Mouse (Mus musculus): ENCODE results near the gene Clip1. TPM values are rescaled to one million over a fixed set of nuclear protein-coding genes. Genes with fewer than 3 reads are reported as not detected.

Gene Clip1
- polyA plus RNA-seq, 1 experiment from 2014 or later, result 48.7 TPM

DNA sequence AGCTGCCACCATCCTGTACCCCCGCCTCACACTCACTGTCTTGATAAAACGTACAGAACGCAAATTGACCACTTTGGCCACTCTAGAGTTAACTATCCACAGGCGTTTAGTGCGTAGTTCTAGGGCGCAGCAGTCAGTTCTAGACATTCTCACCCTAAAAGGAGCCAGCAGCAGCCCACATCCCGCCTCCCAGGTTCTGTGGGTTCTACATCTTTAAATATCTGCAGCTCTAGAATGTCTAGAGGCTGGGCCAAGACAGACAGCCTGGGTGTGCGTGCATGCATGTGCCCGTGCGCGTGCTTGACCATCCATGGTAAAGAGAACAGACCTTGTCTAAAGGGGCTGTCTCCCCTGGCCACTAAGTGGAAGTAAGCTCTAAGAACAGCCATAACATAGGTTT lies 123.3 kb downstream of the Clip1 start:
- peaks cover 94% of the 10 kb centered on the region for H3K36me3 ChIP-seq
- no peaks in the 10 kb centered on the region for H3K27me3 ChIP-seq (ENCODE audit: low read depth, poor library complexity, severe bottlenecking)
- no peak overlapping the region for H3K27ac ChIP-seq
- DNase-seq (ENCODE audit: low spot score), result no peak
- H3K9me3 ChIP-seq (replicated peaks), result no peaks in the 10 kb centered on the region
- no peaks in the 10 kb centered on the region for H3K4me1 ChIP-seq
- H3K4me3 ChIP-seq, result no peak overlapping the region
- WGBS, result 95% methylated on average over 11 of the region's 11 CpGs

DNA sequence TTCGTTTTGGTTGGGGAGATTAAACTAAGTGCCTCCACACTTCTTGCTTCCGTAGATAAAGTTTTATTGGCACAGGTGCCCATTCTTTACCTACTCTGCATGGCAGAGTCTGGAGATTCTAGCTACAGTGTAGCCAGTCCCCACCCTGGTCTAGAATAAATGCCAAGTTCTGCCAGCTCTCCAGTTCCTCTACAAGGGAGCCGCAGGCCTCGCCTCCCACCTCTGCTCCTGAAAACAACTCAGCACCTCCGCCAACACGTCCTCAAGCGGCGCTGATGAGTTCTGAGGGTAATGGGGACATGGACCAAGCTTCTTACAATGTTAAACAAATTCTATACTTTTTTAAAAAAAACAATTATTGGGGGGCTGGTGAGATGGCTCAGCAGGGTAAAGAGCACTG lies 124.8 kb downstream of the Clip1 start:
- Histone ChIP-seq H3K36me3 (peaks cover 91% of the 10 kb centered on the region), H3K4me3 (no peak overlapping the region), H3K27ac (no peak overlapping the region), H3K9me3 (replicated peaks) (no peaks in the 10 kb centered on the region), H3K27me3 (ENCODE audit: low read depth, poor library complexity, severe bottlenecking) (no peaks in the 10 kb centered on the region), H3K4me1 (no peaks in the 10 kb centered on the region)
- DNase-seq (ENCODE audit: low spot score), result no peak
- 92% methylated on average over 8 of the region's 8 CpGs for WGBS

DNA sequence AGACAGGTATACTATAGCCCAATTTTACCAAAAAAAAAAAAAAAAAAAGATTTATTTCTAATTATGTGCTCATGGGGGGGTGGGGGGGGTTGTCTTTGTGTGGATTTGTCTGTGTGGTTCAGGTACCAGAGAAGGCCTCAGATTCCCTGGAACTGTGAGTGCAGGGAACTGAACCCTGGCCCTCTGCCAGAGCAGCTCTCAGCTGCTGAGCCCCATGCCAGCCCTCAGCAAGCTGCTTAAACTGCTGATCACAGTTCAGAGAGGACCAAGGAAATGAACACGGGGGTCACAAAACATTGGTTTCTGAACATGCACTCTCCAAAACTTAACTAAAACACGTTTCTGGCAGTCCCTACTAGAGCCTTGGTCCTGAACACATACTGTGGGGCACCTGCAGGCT lies 128.0 kb downstream of the Clip1 start:
- H3K27me3 ChIP-seq (ENCODE audit: low read depth, poor library complexity, severe bottlenecking), result no peaks in the 10 kb centered on the region
- no peak overlapping the region for H3K27ac ChIP-seq
- no peaks in the 10 kb centered on the region for H3K9me3 ChIP-seq (replicated peaks)
- H3K36me3 ChIP-seq, result peaks cover 64% of the 10 kb centered on the region
- DNase-seq (ENCODE audit: low spot score), result no peak
- WGBS, result 82% methylated on average over 2 of the region's 2 CpGs
- H3K4me3 ChIP-seq, result no peak overlapping the region
- no peaks in the 10 kb centered on the region for H3K4me1 ChIP-seq

DNA sequence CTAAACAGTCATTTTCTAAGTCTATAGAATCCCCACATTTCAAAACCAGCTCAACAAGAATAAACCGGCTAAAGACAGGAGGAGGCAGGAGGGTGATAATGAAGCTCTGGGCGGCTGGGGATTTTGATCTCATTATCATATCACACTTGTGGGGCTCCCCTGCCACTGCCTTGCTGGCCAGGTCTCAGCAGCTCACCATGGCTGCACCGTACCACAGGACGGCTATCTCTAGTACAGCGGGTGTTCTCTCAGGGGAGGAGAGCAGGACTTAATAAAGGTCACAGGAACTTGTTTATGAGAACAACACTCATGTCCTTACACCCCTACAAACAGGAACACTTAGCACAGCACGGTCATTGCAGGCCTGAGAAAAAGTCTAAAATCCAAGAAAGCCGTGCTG lies 128.7 kb downstream of the Clip1 start:
- DNase-seq (ENCODE audit: low spot score), result no peak
- Histone ChIP-seq H3K4me1 (no peaks in the 10 kb centered on the region), H3K9me3 (replicated peaks) (no peaks in the 10 kb centered on the region), H3K27me3 (ENCODE audit: low read depth, poor library complexity, severe bottlenecking) (no peaks in the 10 kb centered on the region), H3K27ac (no peak overlapping the region), H3K4me3 (no peak overlapping the region), H3K36me3 (peaks cover 57% of the 10 kb centered on the region)
- 93% methylated on average over 7 of the region's 7 CpGs for WGBS

- Histone ChIP-seq H3K9me3 (replicated peaks) (no peaks in the 10 kb centered on the region), H3K27me3 (ENCODE audit: low read depth, poor library complexity, severe bottlenecking) (no peaks in the 10 kb centered on the region), H3K36me3 (peaks cover 91% of the 10 kb centered on the region), H3K4me3 (no peak overlapping the region), H3K27ac (no peak overlapping the region), H3K4me1 (no peaks in the 10 kb centered on the region)
- DNase-seq (ENCODE audit: low spot score), result no peak
- WGBS, result 95% methylated on average over 10 of the region's 10 CpGs
These were observed 150.6 kb downstream of the Clip1 start for GRCm38 (mm10) chr5:123533801-123534200.

GRCm38 (mm10) chr5:123530056-123530455 lies 154.4 kb downstream of the Clip1 start:
- H3K36me3 ChIP-seq, result peaks cover 75% of the 10 kb centered on the region
- no peaks in the 10 kb centered on the region for H3K27me3 ChIP-seq (ENCODE audit: low read depth, poor library complexity, severe bottlenecking)
- WGBS, result 91% methylated on average over 8 of the region's 8 CpGs
- DNase-seq (ENCODE audit: low spot score), result no peak
- no peak overlapping the region for H3K27ac ChIP-seq
- no peaks in the 10 kb centered on the region for H3K4me1 ChIP-seq
- H3K4me3 ChIP-seq, result no peak overlapping the region
- H3K9me3 ChIP-seq (replicated peaks), result no peaks in the 10 kb centered on the region

- Histone ChIP-seq H3K27me3 (ENCODE audit: low read depth, poor library complexity, severe bottlenecking) (no peaks in the 10 kb centered on the region), H3K9me3 (replicated peaks) (no peaks in the 10 kb centered on the region), H3K4me3 (no peak overlapping the region), H3K27ac (no peak overlapping the region), H3K4me1 (peaks cover 8% of the 10 kb centered on the region), H3K36me3 (peaks cover 61% of the 10 kb centered on the region)
- WGBS, result 84% methylated on average over 7 of the region's 7 CpGs
- DNase-seq (ENCODE audit: low spot score), result no peak
These were observed 155.8 kb downstream of the Clip1 start for GRCm38 (mm10) chr5:123528641-123529040.

Other genes with a start within 250 kb of the Clip1 start
- gene Lrrc43, start 195.3 kb downstream of the Clip1 start, polyA plus RNA-seq (2016; fragmentation: Nextera tagmentation; extraction: Ambion mirVana), result 0.08 TPM in 1 of 2 replicates, not detected in the other
- gene Il31, start 195.1 kb downstream of the Clip1 start, polyA plus RNA-seq (2016; fragmentation: Nextera tagmentation; extraction: Ambion mirVana), result not detected in 2 replicates
- gene B3gnt4, start 174.2 kb downstream of the Clip1 start, polyA plus RNA-seq (2016; fragmentation: Nextera tagmentation; extraction: Ambion mirVana), result 1.1 and 1.3 TPM in 2 replicates
- gene Diablo, start 160.4 kb downstream of the Clip1 start, polyA plus RNA-seq (2016; fragmentation: Nextera tagmentation; extraction: Ambion mirVana), result 120 and 122 TPM in 2 replicates
- not detected in 2 replicates for gene Gm49027, start 159.1 kb downstream of the Clip1 start, polyA plus RNA-seq (2016; fragmentation: Nextera tagmentation; extraction: Ambion mirVana)
- gene Vps33a, start 111.6 kb downstream of the Clip1 start, polyA plus RNA-seq (2016; fragmentation: Nextera tagmentation; extraction: Ambion mirVana), result 33.0 and 37.3 TPM in 2 replicates
- gene Zcchc8, start 36.5 kb upstream of the Clip1 start, polyA plus RNA-seq (2016; fragmentation: Nextera tagmentation; extraction: Ambion mirVana), result 98.1 and 111 TPM in 2 replicates
- 113 and 138 TPM in 2 replicates for gene Rsrc2, start 64.8 kb upstream of the Clip1 start, polyA plus RNA-seq (2016; fragmentation: Nextera tagmentation; extraction: Ambion mirVana)
- gene Kntc1, start 65.1 kb upstream of the Clip1 start, polyA plus RNA-seq (2016; fragmentation: Nextera tagmentation; extraction: Ambion mirVana), result 45.8 and 48.8 TPM in 2 replicates
- not detected in 2 replicates for gene Hcar2, start 180.9 kb upstream of the Clip1 start, polyA plus RNA-seq (2016; fragmentation: Nextera tagmentation; extraction: Ambion mirVana)
- not detected in 2 replicates for gene Hcar1, start 195.4 kb upstream of the Clip1 start, polyA plus RNA-seq (2016; fragmentation: Nextera tagmentation; extraction: Ambion mirVana)
- gene Denr, start 222.6 kb upstream of the Clip1 start, polyA plus RNA-seq (2016; fragmentation: Nextera tagmentation; extraction: Ambion mirVana), result 179 and 186 TPM in 2 replicates
- 1.3 and 3.2 TPM in 2 replicates for gene Gm43518, start 242.8 kb upstream of the Clip1 start, polyA plus RNA-seq (2016; fragmentation: Nextera tagmentation; extraction: Ambion mirVana)
- 4.0 and 6.2 TPM in 2 replicates for gene Ccdc62, start 246.1 kb upstream of the Clip1 start, polyA plus RNA-seq (2016; fragmentation: Nextera tagmentation; extraction: Ambion mirVana)